Mouse (Mus musculus) liver, postnatal 0 days (tissue): ENCODE data around the gene Atrip. TPM values are rescaled to one million over a fixed set of nuclear protein-coding genes. Genes with fewer than 3 reads are reported as not detected.
A peak's percentile ranks its signal among the peaks of the same experiment; 100 is the strongest.

ENCODE experiments used
- ATAC-seq: fragments of 200-750 bp; cut with Nextera tagmentation; 2 replicates; pipeline ENCODE4 v1.8.0; 2017; ENCODE audit warnings: mild to moderate bottlenecking, moderate library complexity
- DNase-seq: peaks from one replicate; pipeline ENCODE4 v3.0.0-alpha.2; 2016
- H3K27ac ChIP-seq: fragments of 300-500 bp; sonication (generic); 2 replicates; pipeline ENCODE4 v1.5.1; 2014; ENCODE audit warnings: antibody characterized with exemption, moderate library complexity, mild to moderate bottlenecking, low read depth
- H3K27me3 ChIP-seq: fragments of 300-500 bp; sonication (generic); 2 replicates; pipeline ENCODE4 v1.6.1; 2014; ENCODE audit warnings: low read length, control low read depth, mixed read lengths; ENCODE audit not compliant: insufficient read depth
- H3K36me3 ChIP-seq: fragments of 300-500 bp; sonication (generic); replicated peaks from 2 replicates; pipeline ENCODE4 v1.6.1; 2014; ENCODE audit warnings: mild to moderate bottlenecking, control low read depth, low read length, moderate library complexity, mixed read lengths; ENCODE audit not compliant: insufficient read depth
- H3K4me1 ChIP-seq: fragments of 300-500 bp; sonication (generic); 2 replicates; pipeline ENCODE4 v1.6.1; 2014; ENCODE audit warnings: antibody characterized with exemption, mild to moderate bottlenecking, control low read depth; ENCODE audit not compliant: insufficient read depth
- H3K4me2 ChIP-seq: fragments of 300-500 bp; sonication (generic); 2 replicates; pipeline ENCODE4 v1.6.1; 2014; ENCODE audit warnings: low read depth, mild to moderate bottlenecking, low read length, moderate library complexity, mixed read lengths
- H3K4me3 ChIP-seq: fragments of 300-500 bp; sonication (generic); 2 replicates; pipeline ENCODE4 v1.5.1; 2014; ENCODE audit warnings: low read depth, low read length
- H3K9ac ChIP-seq: fragments of 300-500 bp; sonication (generic); replicated peaks from 2 replicates; pipeline ENCODE4 v1.6.1; 2014; ENCODE audit warnings: mild to moderate bottlenecking, moderate library complexity
- H3K9me3 ChIP-seq: fragments of 300-500 bp; sonication (generic); 2 replicates; pipeline ENCODE4 v1.6.1; 2016; ENCODE audit warnings: mild to moderate bottlenecking, control low read depth, low read length, mixed read lengths
- CTCF ChIP-seq: sonication (generic); IDR thresholded peaks from 2 replicates; pipeline ENCODE4 v1.5.1; 2016; ENCODE audit warnings: antibody characterized with exemption, low read depth
- EP300 ChIP-seq: IDR thresholded peaks from 2 replicates; pipeline ENCODE4 v1.6.1; 2016; ENCODE audit warnings: antibody characterized with exemption, low read depth, mild to moderate bottlenecking
- WGBS: fragments of 180-500 bp; shearing (Covaris S2); extraction: QIAGEN DNeasy Blood & Tissue Kit; methylation state at CpG from one replicate; pipeline ENCODE4 v1.1.7; 2014; ENCODE audit not compliant: insufficient replicate concordance; 5-methylcytosine and 5-hydroxymethylcytosine counted together
- polyA plus RNA-seq: library from polyadenylated mRNA; unstranded; fragments of >200 nt; fragmentation: Nextera tagmentation; extraction: Ambion mirVana; gene quantifications from 2 replicates; pipeline ENCODE4 v1.2.1, GENCODE M21; 2015

Gene Atrip
- polyA plus RNA-seq, 1 experiment from 2014 or later = 6.7 TPM

DNA sequence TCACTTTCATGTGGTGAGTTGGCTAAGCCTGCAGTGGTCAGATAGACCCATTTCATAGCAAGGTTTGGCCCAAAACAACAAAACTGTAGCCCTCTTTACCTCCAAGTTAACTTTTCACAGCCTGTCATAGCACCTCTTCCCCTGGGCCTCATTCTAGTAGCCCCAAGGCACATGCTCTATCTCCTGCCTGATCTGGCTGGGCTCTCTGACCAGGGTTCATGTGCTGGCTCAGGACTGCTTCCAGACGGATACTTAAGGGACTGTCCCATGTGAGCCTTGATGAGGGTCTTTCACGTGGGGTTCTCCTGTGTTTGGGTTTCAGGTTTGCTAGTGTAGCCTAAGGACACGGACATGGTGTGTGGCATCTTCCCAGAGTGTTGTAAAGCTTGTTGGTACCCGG is 34.2 kb downstream of the Atrip start:
- TF ChIP-seq EP300 (no peak), CTCF (no peak)
- Histone ChIP-seq H3K9me3 (no peaks in the 10 kb centered on the region), H3K4me1 (peaks cover 24% of the 10 kb centered on the region), H3K9ac (peak overlapping the region; percentile 61; the same call in 1 of the 2 replicates), H3K4me3 (peak overlapping the region; percentile 52; the same call in 1 of the 2 replicates), H3K4me2 (peak overlapping the region; percentile 69), H3K27ac (no peak overlapping the region), H3K36me3 (no peaks in the 10 kb centered on the region), H3K27me3 (no peaks in the 10 kb centered on the region)
- DNase-seq = no peak
- no peak for ATAC-seq
- 74% methylated on average over 4 of the region's 4 CpGs for WGBS

DNA sequence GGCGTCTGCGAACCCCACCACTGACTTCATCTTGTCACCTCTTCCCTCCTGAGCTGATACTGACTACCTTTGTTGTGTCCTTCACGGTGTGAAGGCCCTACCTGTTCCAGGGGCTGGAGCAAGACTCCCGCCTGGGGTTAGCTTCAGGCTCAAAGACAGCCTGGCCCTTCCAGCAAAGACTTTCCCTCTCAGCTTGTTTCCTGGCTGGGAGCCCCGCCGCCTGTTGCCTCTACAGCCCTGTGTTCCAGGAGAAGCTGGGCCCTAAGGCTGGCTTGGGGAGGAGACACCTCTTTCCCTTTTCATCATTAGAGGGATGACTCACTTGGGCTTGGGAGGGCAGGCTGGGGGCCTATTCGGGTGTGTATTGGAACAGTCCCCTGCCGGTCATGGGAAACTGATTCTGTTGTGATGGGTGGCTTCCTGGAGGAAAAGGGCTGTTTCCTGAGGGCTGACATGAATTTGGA is 35.0 kb downstream of the Atrip start:
- Histone ChIP-seq H3K9me3 (no peaks in the 10 kb centered on the region), H3K27ac (peak overlapping the region; percentile 83), H3K9ac (peak overlapping the region; percentile 61), H3K4me1 (peaks cover 24% of the 10 kb centered on the region), H3K4me2 (peak overlapping the region; percentile 69), H3K27me3 (no peaks in the 10 kb centered on the region), H3K4me3 (peak overlapping the region; percentile 52), H3K36me3 (no peaks in the 10 kb centered on the region)
- DNase-seq (peak; percentile 27), ATAC-seq (peak; percentile 75)
- WGBS = 18% methylated on average over 8 of the region's 8 CpGs
- TF ChIP-seq EP300 (no peak), CTCF (no peak)

- Histone ChIP-seq H3K27me3 (no peaks in the 10 kb centered on the region), H3K4me3 (peak within 1 kb of the TSS; percentile 52), H3K4me1 (peaks cover 24% of the 10 kb centered on the region), H3K4me2 (peak within 1 kb of the TSS; percentile 69), H3K9ac (peak within 1 kb of the TSS; percentile 61), H3K36me3 (no peaks in the 10 kb centered on the region), H3K9me3 (no peaks in the 10 kb centered on the region), H3K27ac (peak within 1 kb of the TSS; percentile 83)
- WGBS = under 1% methylated on average over 37 of the region's 40 CpGs
- peak; percentile 79 for DNase-seq
- TF ChIP-seq CTCF = no peak
- no peak for TF ChIP-seq EP300
- ATAC-seq = peak; percentile 73
Measured at GRCm38 (mm10) chr9:109038086-109038895, 35.6 kb downstream of the Atrip start, which contains the start of gene Shisa5. Shisa5 (plus strand) TSS chr9:109038565.

DNA sequence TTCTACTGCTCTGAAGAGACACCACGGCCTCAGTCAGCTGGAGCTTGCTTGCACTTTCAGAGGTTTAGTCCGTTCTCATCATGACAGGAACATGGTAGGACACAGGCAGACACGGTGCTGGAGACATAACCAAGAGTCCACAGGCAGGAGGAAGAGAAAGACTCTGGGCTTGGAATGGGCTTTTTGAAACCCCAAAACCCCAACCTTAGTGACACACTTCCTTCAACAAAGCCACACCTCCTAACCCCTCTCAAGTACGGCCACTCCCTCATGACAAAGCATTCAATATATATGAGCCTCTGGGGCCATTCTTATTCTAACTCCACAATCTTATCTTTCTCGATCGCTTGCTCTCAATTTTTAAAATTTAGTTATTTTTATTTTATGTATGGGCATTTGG is 41.5 kb downstream of the Atrip start:
- WGBS = 54% methylated on average over 6 of the region's 6 CpGs
- H3K4me3 ChIP-seq = no peak overlapping the region
- no peaks in the 10 kb centered on the region for H3K9me3 ChIP-seq
- H3K4me1 ChIP-seq = no peaks in the 10 kb centered on the region
- ATAC-seq = no peak
- TF ChIP-seq EP300 (no peak), CTCF (no peak)
- no peak overlapping the region for H3K4me2 ChIP-seq
- no peak for DNase-seq
- no peak overlapping the region for H3K9ac ChIP-seq
- no peaks in the 10 kb centered on the region for H3K27me3 ChIP-seq
- no peak overlapping the region for H3K27ac ChIP-seq
- 0 out of 2 replicates have a peak, but pooled peaks cover 3% of the 10 kb centered on the region for H3K36me3 ChIP-seq

DNA sequence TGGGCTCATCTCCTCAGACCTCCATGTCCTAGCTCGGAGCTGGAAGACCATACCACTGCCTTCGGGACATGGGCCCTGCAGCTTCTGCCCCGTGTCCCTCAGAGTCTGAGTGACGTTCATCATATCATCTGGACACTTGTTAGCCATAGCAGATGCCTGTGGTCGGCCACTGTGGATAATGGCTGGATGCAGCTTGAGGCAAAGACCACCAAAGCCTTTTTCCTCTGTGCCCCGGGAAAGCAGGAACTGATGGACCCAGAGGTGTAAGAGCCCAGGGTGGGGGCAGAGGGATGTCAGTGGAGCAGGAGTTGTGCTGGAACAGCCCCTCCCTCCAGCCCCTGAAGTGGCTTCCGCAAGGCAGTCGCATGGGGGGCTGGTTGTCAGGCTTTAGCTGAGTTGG is 42.2 kb downstream of the Atrip start:
- no peaks in the 10 kb centered on the region for H3K27me3 ChIP-seq
- H3K4me3 ChIP-seq = no peak overlapping the region
- H3K27ac ChIP-seq = no peak overlapping the region
- no peaks in the 10 kb centered on the region for H3K9me3 ChIP-seq
- 0 out of 2 replicates have a peak, but pooled peaks cover 3% of the 10 kb centered on the region for H3K36me3 ChIP-seq
- no peak for ATAC-seq
- TF ChIP-seq EP300 (no peak), CTCF (no peak)
- no peak for DNase-seq
- no peak overlapping the region for H3K4me2 ChIP-seq
- H3K9ac ChIP-seq = no peak overlapping the region
- 82% methylated on average over 8 of the region's 8 CpGs for WGBS
- H3K4me1 ChIP-seq = no peaks in the 10 kb centered on the region

GRCm38 (mm10) chr9:109031001-109031400 is 42.9 kb downstream of the Atrip start:
- 82% methylated on average over 7 of the region's 7 CpGs for WGBS
- DNase-seq (no peak), ATAC-seq (no peak)
- TF ChIP-seq EP300 = no peak
- TF ChIP-seq CTCF = no peak
- Histone ChIP-seq H3K27me3 (no peaks in the 10 kb centered on the region), H3K27ac (no peak overlapping the region), H3K4me3 (no peak overlapping the region), H3K9me3 (no peaks in the 10 kb centered on the region), H3K4me2 (no peak overlapping the region), H3K9ac (no peak overlapping the region), H3K4me1 (no peaks in the 10 kb centered on the region), H3K36me3 (0 out of 2 replicates have a peak, but pooled peaks cover 3% of the 10 kb centered on the region)
